Mouse (Mus musculus): ENCODE results near the gene Smarcd2. TPM values are rescaled to one million over a fixed set of nuclear protein-coding genes. Genes with fewer than 3 reads are reported as not detected.

The Smarcd2 gene
- polyA plus RNA-seq (2014; fragmentation: Illumina TruSeq; extraction: RNeasy Lipid Tissue Mini Kit (QIAGEN cat#74804); ENCODE audit: low read depth, low replicate concordance), result 14.8 TPM

DNA sequence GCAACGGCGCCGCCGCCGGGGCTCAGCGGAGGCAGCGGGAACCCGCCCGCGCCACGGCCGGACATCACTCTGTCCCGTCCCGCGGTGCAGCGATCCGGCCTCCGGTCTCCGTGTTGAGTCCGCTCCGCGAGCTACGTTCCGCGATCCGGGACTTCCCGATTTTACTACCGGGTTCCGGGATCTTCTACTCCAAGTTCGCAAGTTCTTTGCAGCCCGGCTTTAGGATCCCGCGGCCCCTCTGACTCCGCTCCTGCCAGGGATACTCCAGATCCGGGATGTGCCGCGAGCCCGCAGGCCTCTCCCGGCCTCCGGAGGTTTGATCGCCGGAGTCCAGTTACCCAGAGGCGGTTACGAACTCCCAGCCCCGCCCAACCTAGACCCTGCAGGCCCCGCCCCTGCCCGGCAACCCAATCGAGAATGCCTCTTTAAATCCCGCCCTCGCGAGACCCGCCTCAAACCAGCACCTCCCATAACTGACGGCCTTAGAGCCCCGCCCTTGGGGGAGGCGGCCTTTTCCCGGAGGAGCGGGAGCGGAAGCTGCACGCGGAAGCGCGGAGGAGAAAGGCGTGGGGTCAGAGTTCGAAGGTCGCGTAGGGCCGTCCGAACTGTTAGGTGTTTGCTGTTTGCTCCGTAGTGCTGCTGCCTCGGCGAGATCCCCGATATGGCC is at the start of gene Smarcd2:
Gene Smarcd2 (minus strand): TSS at position 329 of the 667 bp plus-strand sequence.

DNA sequence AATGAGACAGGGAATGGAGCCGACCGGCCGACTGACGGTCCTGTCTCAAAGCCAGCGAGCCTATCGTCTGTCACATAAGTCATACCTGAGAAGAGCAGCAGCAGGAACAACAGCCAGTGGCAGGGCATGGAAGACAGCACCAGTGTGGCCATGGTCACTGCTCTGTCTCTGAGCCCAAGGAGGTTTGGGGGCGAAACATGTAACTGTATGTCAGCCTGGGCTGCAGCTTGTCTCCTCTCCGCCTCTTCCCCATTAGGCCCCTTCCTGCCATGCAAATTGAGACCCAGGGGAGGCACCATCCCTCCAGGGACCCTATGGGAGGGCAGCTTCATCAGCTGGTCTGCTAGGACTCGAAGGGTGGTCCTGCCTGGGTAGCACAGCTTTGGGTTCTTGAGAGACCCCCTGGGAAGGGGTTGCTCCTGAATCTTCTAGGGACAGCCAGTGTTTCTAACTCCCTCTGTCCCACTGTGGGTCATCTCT is 41.6 kb upstream of the Smarcd2 start, which contains the start of gene Cd79b:
Gene Cd79b (minus strand): TSS at position 430 of the 480 bp plus-strand sequence.

DNA sequence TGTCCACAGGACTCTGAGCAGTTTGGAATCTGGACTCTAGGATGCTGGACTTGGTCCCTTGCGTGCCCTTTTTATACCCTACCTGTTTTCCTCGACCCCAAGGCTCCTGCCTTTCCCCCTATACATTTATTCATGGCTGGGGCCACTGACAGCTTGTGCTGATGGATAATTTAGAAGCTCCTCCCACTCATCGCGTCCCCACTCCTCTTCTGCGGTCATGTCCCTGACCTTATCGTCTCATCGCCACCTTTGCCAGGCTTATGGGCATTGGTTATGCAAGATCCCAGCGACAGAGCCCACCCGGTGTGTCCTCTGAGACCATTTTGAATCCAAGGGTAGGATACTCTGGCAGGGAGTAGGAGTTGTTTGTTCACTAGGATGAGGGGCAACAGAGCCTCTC is 29.0 kb upstream of the Smarcd2 start, which contains the start of gene Gh:
Gene Gh (minus strand): TSS at position 101 of the 400 bp plus-strand sequence.

DNA sequence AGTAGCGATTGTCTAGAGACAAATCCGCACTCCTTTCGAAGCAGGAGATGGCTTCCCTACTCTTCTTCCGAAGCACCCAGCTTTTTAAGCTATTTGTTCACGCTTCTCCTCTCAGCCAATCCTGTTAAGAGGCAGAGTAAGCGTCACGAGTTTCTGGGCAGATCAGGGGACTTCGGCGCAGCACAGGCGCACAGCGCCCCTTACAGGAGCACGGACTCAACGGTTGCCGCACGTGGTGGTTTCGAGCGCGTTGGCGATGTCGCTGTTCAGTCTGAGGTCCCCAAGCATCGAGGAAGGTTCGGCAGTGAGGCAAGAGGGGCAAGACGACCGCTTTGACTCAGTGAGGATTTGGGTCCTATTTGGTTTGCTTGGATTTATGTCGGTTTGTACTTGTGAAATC is 3.7 kb upstream of the Smarcd2 start, which contains the start of gene Tcam1:
Gene Tcam1 (plus strand): TSS at position 219 of the 400 bp plus-strand sequence.

DNA sequence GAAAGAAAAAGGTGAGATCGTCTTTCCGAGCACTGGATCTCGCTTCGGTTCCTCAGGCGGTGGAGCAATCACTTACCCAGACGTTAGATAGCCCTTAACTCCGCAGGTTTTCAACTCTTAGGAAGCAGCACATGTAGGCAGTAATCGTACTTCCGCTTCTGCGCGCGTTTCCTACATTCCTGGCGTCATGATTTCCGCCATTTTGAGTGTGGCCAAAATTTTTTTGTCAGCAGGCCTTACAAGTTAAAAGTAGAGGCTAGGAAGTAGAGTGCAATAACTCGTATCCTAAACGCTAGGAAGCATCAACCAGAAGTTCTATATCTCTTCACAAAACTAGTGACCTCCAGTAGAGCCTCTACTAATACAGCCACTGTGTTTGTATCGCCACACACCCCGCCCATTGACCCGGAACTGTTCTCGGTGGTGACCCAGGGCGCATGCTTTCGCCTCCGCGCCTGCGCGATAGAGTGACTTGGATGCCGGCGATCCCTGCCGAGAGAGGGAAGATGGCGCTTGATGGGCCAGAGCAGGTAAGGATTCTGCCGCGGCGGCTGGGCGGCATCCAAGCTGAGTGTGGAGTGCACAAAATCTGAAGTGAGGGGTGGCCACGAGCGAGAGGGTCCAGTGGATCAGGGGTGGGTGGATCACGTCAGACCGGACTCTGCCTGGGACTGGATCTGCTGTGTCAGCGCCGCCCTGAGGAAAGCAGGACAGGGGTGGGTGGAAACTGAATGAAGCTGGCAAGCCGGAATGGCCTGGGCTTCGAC is 16.9 kb downstream of the Smarcd2 start, which contains the start of the genes Ftsj3 and Psmc5:
Gene Ftsj3 (minus strand): TSS at position 395 of the 767 bp plus-strand sequence.
Gene Psmc5 (plus strand): TSS at position 470 of the 767 bp plus-strand sequence.

DNA sequence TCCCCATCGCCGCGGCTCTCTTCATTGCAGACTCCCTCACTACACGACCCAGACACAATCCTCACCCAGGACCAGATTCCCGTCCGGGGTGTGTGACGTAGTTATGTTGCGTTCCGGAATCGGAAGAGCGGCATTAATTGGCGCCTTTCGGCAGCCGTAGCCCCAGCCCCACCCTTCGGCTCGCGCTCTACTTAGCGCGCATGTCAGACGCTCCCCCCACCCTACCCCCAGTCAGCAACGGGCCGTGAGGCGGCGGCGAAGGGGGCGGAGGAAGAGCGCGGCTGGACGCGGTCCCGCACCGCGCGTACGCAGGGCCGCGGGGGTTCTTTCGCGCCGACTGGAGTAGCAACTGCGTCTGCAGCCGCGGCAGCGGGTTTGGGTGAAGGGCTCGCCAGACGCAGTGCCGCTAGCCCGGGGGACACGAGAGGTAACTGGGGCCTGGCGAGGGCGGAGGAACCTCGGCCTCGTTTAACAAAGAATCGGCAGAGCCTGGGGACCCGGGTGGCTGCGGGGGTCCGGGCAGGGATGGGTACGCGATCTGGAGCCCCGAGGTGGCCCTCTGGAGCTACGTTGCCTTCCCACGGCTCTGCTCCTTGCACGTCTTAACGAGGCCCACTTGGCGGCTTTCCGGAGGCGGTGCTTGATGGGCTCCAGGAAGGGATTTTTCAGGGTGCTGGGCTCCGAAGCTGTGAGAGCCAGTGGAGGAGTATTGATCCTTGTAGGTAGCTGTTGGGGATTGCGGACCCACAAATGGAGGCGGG is 55.9 kb downstream of the Smarcd2 start, which contains the start of gene Ddx42:
Gene Ddx42 (plus strand): TSS at position 197 of the 761 bp plus-strand sequence.

DNA sequence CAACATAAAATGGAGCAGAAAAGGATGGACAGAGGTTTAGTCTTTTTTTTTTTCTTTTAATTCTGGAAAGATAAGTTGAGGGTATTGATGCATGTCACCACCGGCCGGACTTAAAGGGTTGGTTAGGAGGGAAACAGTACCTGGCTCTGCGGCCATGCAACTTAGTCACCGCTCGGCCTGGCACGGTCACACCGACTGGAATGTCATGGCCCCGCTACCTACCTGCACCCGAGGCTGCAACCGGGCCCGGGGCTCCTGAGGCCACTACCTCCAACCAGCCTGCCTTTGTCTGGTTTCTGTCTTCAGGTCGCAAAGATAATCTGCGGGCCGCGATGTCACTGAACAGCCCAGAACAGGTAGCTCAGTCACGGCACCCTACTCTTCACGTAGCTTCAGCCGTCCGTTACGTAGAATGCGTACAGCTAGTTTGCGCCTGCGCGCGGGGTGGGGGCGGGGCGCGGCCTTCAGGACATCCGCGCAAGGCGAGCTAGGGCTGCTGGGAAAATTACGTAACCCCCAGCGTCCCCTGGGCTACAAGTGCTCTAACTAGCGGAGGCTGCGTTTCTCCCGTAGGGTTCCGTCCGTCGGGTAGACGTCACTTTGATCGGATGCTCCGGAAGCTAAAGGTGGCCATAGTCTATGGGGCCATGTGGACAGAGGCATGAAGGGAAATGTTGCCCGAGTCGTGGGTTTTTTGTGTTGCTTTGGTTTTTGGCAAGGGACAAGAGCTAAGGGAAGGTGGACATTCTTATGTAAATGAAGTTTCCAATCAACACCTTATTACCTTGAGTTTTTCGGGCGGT is 56.6 kb downstream of the Smarcd2 start, which contains the start of gene Ccdc47:
Gene Ccdc47 (minus strand): TSS at position 418 of the 803 bp plus-strand sequence.

Other genes starting within 250 kb of the Smarcd2 start
- gene Dcaf7, start 236.1 kb downstream of the Smarcd2 start, polyA plus RNA-seq (2014; fragmentation: Illumina TruSeq; extraction: RNeasy Lipid Tissue Mini Kit (QIAGEN cat#74804); ENCODE audit: low read depth, low replicate concordance), result 37.6 TPM
- gene Taco1, start 206.9 kb downstream of the Smarcd2 start, polyA plus RNA-seq (2014; fragmentation: Illumina TruSeq; extraction: RNeasy Lipid Tissue Mini Kit (QIAGEN cat#74804); ENCODE audit: low read depth, low replicate concordance), result 5.7 TPM
- gene Map3k3, start 188.4 kb downstream of the Smarcd2 start, polyA plus RNA-seq (2014; fragmentation: Illumina TruSeq; extraction: RNeasy Lipid Tissue Mini Kit (QIAGEN cat#74804); ENCODE audit: low read depth, low replicate concordance), result 7.2 TPM
- gene Gm10840, start 112.1 kb downstream of the Smarcd2 start, polyA plus RNA-seq (2014; fragmentation: Illumina TruSeq; extraction: RNeasy Lipid Tissue Mini Kit (QIAGEN cat#74804); ENCODE audit: low read depth, low replicate concordance), result not detected
- gene Limd2, start 112.1 kb downstream of the Smarcd2 start, polyA plus RNA-seq (2014; fragmentation: Illumina TruSeq; extraction: RNeasy Lipid Tissue Mini Kit (QIAGEN cat#74804); ENCODE audit: low read depth, low replicate concordance), result 1.7 TPM
- gene Strada, start 70.8 kb downstream of the Smarcd2 start, polyA plus RNA-seq (2014; fragmentation: Illumina TruSeq; extraction: RNeasy Lipid Tissue Mini Kit (QIAGEN cat#74804); ENCODE audit: low read depth, low replicate concordance), result 7.5 TPM
- gene Ccdc47, start 56.6 kb downstream of the Smarcd2 start, polyA plus RNA-seq (2014; fragmentation: Illumina TruSeq; extraction: RNeasy Lipid Tissue Mini Kit (QIAGEN cat#74804); ENCODE audit: low read depth, low replicate concordance), result 142 TPM
- 57.6 TPM for gene Ddx42, start 56.0 kb downstream of the Smarcd2 start, polyA plus RNA-seq (2014; fragmentation: Illumina TruSeq; extraction: RNeasy Lipid Tissue Mini Kit (QIAGEN cat#74804); ENCODE audit: low read depth, low replicate concordance)
- gene Ftsj3, start 16.9 kb downstream of the Smarcd2 start, polyA plus RNA-seq (2014; fragmentation: Illumina TruSeq; extraction: RNeasy Lipid Tissue Mini Kit (QIAGEN cat#74804); ENCODE audit: low read depth, low replicate concordance), result 10.4 TPM
- 16.9 TPM for gene Psmc5, start 16.8 kb downstream of the Smarcd2 start, polyA plus RNA-seq (2014; fragmentation: Illumina TruSeq; extraction: RNeasy Lipid Tissue Mini Kit (QIAGEN cat#74804); ENCODE audit: low read depth, low replicate concordance)
- not detected for gene Tcam1, start 3.7 kb upstream of the Smarcd2 start, polyA plus RNA-seq (2014; fragmentation: Illumina TruSeq; extraction: RNeasy Lipid Tissue Mini Kit (QIAGEN cat#74804); ENCODE audit: low read depth, low replicate concordance)
- not detected for gene Gh, start 28.9 kb upstream of the Smarcd2 start, polyA plus RNA-seq (2014; fragmentation: Illumina TruSeq; extraction: RNeasy Lipid Tissue Mini Kit (QIAGEN cat#74804); ENCODE audit: low read depth, low replicate concordance)
- 4.8 TPM for gene Cd79b, start 41.8 kb upstream of the Smarcd2 start, polyA plus RNA-seq (2014; fragmentation: Illumina TruSeq; extraction: RNeasy Lipid Tissue Mini Kit (QIAGEN cat#74804); ENCODE audit: low read depth, low replicate concordance)
- not detected for gene Scn4a, start 80.3 kb upstream of the Smarcd2 start, polyA plus RNA-seq (2014; fragmentation: Illumina TruSeq; extraction: RNeasy Lipid Tissue Mini Kit (QIAGEN cat#74804); ENCODE audit: low read depth, low replicate concordance)
- not detected for gene Prr29, start 92.5 kb upstream of the Smarcd2 start, polyA plus RNA-seq (2014; fragmentation: Illumina TruSeq; extraction: RNeasy Lipid Tissue Mini Kit (QIAGEN cat#74804); ENCODE audit: low read depth, low replicate concordance)
- gene Icam2, start 115.1 kb upstream of the Smarcd2 start, polyA plus RNA-seq (2014; fragmentation: Illumina TruSeq; extraction: RNeasy Lipid Tissue Mini Kit (QIAGEN cat#74804); ENCODE audit: low read depth, low replicate concordance), result not detected
- 30.7 TPM for gene Ern1, start 214.9 kb upstream of the Smarcd2 start, polyA plus RNA-seq (2014; fragmentation: Illumina TruSeq; extraction: RNeasy Lipid Tissue Mini Kit (QIAGEN cat#74804); ENCODE audit: low read depth, low replicate concordance)